Mouse (Mus musculus) kidney, postnatal 36 days (tissue): ENCODE measurements around the gene Pla2g4a.
A peak's percentile ranks its signal among the peaks of the same experiment; 100 is the strongest.
"Not testable (repeated sequence)": the region's sequence is repeated elsewhere in the genome, so short reads cannot be mapped to it uniquely, and the experiment has no call there.

Source experiments
- DNase-seq, 2 experiments: peaks; one replicate each; pipeline ENCODE4 v3.0.0; 2021 to 2022; ENCODE audit warnings: mixed read lengths in 2 of 2

Gene Pla2g4a

DNA sequence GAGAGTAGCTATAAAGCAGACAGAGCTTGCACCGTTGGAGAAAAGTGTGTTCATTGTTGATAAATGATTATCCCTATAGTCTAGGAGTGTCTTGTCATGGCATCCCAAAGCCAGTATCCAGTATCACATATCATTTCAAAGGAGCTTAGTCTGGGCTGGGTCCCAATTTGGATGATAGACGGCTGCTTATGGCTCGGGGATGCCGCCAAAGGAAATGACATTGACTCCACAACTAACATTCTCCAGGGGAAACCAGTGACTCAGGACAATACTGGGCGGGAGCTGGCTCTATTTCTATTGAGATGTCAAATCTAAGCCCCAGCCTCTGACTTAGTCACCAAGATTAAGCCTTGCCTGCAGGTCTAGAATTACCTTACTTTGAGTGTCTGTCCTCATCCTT lies 31.9 kb downstream of the Pla2g4a start:
- DNase-seq: no peak

DNA sequence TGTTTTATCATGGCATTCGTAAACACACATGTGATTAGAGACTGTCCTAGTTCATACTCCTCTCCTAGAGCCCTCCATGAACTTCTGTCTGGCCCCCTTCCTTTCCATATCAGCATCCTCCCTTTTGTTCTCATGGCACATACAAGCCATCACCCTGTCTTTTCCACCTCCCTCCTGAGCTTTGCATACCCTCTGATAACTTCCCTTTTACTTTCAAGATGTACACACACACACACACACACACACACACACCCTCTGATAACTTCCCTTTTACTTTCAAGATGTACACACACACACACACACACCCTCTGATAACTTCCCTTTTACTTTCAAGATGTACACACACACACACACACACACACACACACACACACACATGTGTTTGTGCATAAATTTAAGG lies 37.4 kb downstream of the Pla2g4a start:
- DNase-seq: not testable (repeated sequence)

DNA sequence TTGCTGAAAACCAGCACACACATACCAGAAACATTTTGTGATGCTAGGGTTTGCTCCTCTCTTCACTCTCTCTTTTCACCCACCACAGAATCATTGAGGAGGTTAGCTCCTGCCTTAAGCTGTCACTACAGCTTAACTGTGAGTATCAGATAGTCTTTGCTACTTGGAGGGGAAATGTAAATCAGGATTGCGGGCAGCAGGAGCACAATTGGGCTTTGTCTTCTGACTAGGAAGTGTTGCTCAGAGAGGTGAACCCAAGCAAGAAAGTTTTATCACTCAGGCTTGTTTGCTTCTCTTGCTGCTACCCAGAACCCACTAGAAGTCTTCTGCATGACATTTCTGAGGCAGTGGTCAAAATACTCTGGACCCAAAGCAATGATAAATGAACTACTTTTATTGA lies 38.9 kb downstream of the Pla2g4a start:
- DNase-seq: no peak

DNA sequence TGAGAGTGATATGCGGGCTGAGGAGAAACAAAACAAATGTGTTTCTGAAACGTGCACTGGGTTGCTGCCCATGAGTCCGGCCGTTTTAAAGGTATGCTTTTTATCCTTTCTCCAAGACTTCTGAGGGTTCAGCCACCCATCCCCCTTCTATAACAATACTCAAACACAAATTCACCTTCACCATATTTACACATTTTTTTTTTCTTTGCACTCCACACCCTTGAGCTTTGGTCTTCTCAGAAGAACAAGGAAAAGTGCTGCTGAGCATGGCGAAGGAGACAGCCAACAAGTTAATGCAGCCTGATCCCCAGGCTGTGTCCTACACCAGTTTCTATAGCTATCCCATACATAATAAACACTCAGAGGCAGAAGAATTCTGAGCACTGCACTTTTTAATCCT lies 39.8 kb downstream of the Pla2g4a start:
- no peak for DNase-seq

DNA sequence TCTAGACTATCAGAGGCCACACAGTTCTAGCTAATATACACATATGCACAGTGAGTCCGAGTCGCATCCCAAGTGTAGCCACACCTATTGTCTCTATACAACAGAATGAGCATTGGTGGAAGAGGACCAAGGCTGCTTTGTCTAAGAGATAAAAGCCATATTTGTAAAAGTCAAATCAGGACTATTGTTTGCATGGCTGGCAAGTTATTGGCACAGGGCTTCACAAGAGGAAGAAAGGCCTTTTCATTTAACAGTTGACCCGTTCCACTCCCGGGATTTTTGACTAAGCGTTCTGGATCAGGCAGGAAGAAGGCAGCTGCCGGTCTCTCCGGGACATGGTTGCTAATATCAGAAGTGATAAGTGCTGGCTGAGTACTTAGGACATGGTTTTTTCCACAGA lies 41.8 kb downstream of the Pla2g4a start:
- DNase-seq: no peak

DNA sequence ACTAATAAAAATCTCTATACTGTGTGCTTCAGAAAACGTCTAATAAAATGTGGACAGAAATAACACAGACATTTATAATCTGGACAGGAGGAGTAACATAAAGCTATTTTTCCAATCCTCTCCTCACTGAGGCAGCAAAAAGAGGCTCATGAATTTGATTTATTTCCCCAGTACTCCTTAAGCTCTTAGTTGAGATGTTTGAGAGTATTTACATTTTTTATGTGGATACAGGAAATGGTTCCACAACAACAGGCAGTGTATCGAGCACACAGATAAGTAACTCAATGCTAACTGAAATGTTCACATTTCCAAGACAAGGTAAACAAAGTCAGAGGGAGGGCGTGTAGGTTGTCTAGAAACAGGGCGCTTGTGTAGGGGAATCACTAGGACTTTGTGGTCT lies 48.1 kb downstream of the Pla2g4a start:
- no peak for DNase-seq

DNA sequence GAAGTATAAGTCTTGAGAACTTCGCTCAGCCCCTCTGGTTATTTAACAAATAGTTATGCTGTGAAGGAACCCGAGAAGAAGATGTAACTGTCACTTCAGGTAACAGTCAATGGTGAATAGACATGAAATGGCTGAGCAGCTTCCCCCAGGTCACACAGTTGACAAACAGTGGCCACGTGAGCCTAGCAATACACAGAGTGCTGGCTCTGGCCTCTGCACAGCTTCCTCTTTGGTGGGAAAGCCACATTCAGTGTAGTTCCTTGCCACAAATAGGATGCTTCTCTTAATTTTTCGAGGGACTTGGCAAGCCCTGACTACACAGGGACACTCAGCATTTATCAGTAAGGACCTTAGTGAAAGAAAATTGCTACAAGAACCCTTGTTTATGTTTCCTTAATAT lies 50.0 kb downstream of the Pla2g4a start:
- peak in 1 of 2 experiments; percentile 10 for DNase-seq

DNA sequence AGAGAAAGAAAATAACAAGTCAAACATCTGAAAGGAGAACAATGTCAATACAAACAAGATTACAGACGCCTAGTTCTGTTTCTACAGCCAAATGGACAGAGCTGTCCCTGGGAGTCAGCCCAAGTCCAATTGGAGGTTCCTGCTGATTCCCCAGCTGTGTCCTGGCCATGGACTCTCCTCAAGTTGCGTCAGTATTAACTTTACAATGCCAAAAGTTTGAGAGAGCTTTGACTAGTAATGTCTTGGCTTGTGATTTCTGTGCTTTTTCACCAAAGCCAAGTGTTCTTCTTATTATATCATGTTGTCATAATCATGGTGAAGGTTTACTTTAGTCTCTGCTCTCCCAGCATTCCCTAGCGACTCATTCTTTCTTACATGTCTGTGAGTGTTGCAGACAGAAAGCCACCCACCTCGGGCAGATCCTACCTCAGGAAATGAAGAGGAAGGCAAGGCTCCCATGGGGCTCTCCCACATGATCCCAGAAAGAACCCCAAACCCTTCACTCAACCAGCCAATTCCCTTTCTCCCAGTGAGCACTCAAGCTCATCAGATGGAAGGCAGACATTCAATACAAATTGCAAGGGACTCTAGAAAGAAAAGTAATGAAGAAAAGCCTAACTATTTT lies 63.0 kb downstream of the Pla2g4a start:
- DNase-seq: no peak

DNA sequence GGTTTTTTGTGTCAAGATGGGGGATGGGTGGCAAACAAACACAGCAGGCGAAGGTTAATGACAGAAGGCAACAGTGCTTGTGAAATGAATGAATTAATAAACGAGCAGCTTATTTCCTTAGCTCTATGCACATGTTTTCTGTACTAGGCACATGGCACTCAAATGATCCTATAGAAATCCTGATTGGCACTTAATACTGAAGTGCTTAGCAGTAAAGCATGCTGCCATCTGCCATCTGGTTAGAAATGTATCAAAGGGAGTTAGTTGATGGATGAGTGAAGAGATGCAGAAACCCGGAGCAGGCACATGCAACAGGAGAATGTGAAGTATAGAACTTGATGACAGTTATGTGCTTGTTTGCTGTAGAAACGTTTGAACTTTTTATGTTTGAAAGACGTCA lies 64.5 kb downstream of the Pla2g4a start:
- no peak for DNase-seq

DNA sequence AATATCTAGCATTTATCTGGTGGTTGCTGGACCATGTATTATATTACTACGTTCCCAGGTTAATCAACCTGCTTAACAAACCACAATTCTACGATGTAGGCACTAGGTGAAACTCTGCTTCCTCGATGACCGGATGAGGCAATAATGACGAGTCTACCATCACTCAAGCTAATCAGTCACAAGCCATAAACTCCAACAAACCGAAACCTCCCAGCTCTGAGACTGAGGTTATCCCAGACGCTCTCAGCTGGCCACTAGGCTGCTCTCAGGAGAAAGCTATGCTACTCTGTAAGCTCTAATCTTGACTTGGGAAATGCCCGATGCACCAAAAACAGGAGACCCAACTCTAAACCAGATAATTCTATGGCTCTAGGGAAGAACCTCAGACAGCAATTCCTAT lies 66.2 kb downstream of the Pla2g4a start:
- DNase-seq: no peak

DNA sequence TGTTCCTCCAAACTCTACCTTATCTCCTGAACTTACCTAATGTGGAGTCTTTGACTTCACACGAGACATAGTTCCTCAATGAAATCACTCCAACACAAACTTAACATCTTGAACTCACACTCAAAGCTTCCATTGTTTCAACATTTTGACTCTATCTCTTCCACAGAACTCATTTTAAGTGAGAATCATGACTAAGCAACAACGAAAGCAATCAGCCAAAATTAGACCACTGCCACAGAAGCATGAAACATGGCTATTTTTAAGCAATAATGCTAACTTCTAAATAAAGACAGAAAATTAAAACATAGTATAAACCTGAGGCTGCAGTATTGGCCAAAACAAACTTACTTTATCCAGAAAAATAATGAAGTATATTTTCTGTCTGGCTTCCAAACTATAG lies 67.2 kb downstream of the Pla2g4a start:
- no peak for DNase-seq

DNA sequence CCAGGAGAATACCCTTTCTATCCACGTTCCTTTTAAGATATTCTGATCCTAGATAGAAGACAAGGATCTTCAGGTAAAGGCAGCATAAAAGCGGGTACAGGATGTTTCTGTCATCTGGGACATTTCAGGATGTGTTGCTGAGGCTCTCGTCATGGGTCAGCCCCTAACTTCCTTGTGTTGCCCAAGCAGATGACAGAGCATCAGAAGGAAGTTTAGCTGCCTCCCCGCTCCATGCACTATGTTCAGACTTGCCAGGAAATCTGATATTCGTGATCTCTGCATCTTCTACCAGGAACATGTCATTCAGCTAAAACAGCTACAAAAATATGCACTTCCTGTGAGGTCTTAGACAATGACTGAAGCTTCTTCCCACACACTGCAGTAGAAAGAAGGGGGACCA lies 70.0 kb downstream of the Pla2g4a start:
- peak in 1 of 2 experiments; percentile 6 for DNase-seq

DNA sequence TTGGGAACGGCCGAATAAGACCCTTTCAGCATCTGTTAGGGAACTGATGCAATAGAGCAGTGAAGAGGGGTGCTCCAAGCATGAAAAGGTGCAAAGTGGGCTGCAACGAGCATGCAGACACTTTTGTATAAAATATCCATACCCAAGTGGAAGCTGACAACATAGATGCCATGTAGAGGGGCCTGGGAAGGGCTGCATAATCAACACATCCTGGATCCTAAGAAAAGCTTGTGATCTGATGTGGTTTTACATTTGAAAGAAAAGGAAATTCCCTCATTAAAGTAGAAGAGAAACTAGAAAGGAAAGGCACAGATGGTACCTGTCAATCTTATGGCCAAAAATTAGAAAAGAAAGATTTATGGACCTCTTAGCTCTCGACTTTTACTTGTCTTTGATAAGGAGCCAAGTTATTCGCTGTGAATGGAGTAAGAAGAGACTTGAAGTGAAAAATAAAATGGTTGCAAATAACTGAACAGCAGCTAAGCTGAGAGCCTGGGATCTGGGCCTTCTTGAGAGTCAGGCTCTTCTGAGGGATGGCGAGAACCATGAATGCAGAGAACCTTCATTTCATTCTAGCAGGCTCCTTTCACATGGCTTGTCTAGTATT lies 78.6 kb downstream of the Pla2g4a start:
- no peak for DNase-seq

DNA sequence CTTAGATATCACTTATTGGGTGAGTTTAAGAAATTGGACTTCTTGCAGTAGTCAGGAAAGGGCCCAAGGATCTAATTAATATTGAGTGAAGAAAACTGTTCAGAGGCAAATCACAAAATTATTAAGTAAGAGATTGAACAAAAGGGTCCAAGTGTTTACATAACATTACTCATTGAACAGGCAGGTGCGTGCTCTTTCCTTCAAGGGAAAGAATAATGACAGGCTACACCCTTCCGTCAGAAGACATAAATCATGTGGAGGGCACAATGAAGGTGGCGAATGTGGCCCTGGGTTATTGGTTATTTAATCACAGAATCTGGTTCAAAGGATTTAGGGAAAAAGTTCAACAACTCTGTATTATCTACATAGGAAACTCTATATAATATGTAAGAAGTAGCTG lies 82.9 kb downstream of the Pla2g4a start:
- no peak for DNase-seq

DNA sequence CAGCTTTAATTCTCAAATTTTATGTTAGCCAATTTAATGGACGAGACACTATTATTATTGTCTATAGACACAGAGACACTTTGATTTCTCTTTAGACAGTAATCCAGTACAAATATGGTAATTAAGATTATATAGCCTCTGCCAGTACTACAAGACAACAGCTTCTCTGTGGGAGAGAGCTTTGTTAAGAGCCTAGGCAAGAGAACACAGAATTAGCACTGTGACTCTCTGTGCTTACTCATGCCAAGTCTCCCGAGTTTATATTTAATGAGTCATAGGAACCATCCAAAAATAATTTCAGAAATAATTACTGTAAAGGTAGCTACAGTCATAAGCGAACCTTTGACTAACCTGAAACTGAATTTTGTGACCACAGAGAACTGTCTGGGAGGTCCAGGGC lies 84.6 kb downstream of the Pla2g4a start:
- no peak for DNase-seq

DNA sequence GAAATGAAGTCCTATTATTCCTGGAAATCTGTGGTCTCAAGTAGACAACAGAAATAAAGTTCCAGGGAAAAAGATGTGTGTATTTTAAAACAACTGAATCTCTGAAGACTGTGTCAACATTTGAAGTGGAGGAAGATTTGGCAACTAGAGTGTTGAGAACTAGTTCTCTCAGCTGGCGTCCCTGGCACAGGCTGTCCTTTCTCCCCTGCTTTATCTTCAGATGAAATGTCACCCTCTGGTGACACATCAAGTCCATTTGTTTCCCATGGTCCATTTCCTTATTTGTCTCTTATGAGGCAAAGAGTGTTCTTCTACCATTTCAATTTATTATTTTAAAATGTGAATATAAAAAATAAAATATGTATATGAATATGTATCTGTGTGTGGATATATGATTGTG lies 89.5 kb downstream of the Pla2g4a start:
- no peak for DNase-seq

DNA sequence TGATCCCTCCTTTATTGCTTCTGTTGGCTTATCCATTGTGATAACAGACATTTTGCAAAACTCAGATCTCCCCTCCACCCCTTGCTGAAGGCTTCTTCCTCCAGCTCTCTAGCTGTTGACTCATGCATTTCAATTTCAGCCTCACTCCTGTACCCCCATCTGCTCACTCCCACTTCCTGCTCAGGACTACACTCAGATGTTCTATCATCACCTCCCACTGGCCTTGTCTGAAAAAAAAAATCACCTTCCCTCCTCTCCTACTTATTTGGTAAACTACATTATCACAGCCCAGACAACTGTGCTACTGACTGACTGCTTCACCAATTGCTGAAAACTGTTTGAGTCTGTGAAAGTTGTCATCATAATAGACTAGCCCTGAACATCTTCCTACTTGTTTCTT lies 93.8 kb downstream of the Pla2g4a start:
- DNase-seq: no peak

DNA sequence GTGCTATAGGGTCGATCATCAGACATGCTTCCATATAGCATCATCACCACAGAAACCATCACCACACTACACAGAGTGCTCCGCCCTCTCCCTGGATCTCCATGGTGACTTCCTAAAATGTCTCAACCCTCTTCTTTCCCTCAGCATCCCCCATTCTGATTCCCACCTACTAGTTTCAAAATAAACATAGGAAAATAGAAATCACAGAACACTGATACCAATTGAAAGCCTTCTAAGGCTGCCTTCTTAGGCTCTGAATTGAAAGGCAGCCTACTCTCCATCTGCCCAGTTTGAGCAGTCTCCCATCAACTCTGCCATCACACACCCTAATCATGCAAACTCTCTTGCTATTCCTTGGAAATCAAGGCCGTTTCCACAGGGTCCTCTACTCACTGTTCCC lies 94.9 kb downstream of the Pla2g4a start:
- DNase-seq: no peak

DNA sequence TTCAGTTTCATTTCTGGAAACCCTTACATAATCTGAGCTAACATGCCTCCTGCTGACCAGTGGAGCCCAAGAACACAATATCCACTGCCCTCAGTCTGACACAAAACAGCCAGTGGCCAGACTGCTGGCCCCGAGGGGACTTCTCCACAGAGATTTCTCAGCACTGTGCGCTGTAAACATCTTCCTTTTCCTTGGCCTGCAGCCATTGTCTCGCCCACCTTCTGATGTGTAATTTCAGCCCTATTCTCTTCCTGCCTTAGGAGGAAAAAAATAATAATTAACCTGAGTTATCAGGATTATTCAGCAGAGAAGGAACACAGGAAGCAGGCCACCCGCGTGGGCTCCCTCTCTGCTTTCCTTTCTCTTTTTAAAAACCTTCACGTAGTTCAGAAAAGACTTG lies 98.3 kb downstream of the Pla2g4a start:
- DNase-seq: peak; percentile 20 to 24

DNA sequence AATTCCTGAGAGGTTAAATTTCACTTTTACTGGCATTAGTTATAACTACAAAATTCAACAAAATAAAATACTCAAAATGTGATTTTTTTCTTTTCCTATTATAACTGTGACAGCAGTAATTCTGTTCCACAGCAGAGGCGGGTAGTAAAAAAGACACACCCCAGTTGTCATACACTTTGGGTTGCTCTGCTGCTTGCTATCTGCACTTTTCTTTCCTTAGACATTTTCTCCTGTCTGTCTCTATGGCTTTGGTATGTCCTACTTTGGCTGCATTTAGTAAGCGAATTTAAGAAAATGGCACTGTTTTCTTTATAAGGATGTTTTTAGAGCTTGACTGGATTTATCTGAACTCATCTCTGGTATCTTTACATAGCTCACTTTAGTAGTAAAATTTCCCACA lies 98.9 kb downstream of the Pla2g4a start:
- no peak for DNase-seq

DNA sequence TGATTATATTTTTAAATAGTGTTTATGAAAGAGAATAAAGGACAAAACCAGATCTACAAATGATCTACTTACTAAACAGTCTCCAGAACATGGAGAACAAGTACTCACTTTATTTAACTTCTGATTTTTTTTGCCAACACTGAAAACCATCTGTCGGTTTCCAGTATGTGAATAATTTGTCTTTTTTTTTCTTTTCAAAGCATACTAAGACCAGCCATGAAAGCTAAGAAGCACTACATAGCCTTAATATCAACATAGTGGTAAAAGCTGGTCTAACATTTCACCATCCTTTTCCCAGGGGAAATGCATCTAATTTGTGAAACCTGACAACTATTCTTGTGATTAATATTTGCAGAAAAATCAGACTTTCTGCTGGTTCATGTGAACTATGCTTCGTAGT lies 99.5 kb downstream of the Pla2g4a start:
- DNase-seq: no peak

DNA sequence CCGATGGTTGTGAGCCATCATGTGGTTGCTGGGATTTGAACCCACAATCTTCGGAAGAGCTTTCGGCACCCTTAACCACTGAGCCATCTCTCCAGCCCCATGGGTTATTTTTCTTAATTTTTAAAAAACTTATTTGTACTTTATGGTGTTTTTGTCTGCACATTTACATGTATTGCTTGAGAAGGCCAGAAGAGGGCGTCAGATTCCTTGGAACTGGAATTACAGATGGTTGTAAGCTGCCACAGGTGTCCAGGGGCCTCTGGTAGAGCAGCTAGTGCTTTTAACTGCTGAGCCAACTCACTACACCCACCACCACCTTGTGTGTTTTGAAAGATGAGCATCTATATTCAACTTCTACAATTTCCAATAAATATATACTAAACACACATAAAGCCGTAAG lies 102.4 kb downstream of the Pla2g4a start:
- DNase-seq: no peak

DNA sequence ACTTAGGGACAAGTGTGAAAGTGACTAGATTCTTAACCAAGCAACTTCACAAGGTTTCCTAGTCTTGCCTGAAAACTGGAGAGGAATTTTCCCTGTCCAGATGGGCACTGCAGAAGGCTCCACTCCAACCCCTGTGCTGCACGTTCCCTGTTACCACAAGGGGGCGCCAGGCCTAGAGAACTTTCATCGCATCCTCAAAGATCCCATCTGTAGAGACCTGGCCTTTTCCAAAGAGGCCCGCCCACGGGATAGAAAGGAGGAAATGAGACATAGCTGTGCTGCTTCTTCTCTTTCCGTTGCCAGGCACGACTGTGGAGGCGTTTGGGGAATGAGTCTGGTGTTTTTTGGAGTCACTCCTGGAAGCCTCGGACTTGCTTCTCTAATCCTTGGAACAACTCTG lies 104.4 kb downstream of the Pla2g4a start:
- peak; percentile 49 to 84 for DNase-seq

DNA sequence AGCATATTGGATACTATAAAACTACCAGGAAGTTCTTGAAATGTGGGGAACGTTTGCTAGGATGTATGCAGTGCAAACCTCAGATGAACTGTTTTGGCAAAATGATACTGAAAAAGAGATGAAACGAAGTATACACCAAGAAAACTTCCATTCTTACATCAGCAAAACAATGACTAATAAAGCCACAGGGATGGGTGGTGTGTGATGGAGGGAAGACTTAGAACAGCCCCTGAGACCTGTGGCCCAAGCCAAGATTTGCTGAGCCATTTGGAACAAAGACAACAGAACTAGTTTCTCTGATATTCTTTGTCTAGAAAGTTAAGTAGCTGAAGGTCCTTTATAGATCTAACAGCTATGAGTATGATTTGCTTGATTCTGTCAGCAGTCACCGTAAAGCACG lies 105.5 kb downstream of the Pla2g4a start:
- DNase-seq: no peak

DNA sequence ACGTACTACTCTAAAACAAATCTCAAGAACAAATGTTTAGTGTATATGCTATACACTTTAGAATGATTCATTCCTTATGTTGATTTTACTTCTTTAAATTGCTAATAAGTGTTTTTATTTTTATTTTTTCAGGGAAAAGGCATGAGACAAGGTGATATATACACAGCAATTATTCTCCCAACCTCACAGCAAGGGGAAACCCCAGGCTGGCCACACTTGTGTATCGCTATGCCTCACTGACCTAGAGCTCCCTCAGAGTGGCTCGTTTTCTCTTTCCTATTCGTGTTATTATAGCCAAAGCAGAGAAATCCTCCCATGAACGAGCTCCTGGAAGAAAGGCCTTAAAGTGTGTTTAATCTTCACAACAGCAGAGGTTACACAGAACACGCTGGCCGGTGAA lies 106.2 kb downstream of the Pla2g4a start:
- DNase-seq: no peak
